Mouse (Mus musculus) induced T-regulatory cell, adult 2 months (primary cell): ENCODE measurements at regions not wholly inside any gene's neighbourhood (a gene's known extent, or its start where the extent isn't known, plus 50 kb on each side); places are given as distances from the start of the nearest gene placed in this dataset.
"Not testable (repeated sequence)": the region's sequence is repeated elsewhere in the genome, so short reads cannot be mapped to it uniquely, and the experiment has no call there.

ENCODE experiments used
- DNase-seq: peaks from one replicate; pipeline ENCODE4 v3.0.0-alpha.2; 2012; ENCODE audit warnings: low read depth

DNA sequence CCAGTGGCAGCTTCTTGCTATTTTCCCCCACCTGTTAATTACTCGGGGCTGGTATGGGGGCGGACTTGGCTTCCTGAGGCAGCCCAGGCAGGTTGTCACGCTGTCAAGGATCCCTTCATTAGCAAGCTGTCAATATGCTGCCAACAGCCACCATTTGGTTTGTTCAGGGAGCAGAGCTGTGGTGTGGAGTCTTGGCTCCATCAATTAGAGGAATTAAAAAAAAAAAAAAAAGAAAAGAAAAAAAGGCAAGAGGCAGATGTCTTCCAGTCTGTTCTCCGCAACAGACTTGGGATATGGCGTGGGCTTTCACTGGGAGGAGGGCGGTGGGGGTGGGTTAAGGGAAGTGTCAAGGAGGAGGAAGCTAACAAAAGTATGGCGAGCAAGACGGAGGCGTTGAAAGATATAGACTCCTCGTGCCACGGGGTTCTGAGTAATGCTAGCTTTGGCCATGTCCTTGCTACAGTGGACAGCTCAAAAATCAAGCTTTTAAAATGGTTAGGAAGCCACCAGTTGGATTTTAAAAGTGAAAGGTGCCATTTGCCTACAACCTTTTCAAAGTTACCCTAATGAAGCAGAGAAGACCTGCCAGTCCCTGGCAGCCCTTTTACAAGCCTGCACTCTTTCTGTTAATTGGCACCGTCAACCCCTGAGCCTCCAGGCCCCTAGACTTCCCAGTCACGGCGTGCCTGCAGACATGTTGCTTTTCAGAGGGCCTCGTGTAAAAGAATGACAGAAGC is 530.7 kb downstream of the Pdcd6ip start:
- no peak for DNase-seq

DNA sequence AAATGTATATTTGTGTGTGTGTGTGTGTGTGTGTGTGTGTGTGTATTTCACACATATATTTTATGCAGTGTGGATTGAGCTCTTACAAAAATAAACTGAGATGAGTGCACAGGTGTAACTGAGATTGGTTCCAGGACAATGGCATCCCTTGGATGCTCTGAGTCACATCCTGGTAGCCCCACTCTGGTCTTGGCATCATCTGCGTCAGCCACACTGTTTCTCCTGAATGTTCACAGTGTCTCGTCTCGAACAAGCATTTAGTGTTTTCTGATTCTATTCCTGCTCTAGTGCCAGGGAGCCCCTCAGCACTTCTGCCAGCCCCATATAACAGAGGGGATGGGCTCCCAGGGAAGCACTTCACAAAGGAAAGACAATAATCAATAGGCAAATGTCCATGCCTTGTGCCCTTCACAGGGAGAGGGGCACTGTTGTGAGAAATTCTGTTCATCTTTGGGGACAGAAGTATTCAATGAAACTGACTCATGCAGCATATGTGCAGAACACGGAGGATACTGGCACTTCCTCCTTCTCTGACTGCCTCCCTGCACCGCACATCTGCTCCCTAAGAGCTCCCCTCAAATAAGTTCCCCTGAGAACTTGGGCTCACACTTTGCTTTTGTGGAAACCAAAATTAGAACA is 536.2 kb downstream of the Pdcd6ip start:
- DNase-seq = no peak

DNA sequence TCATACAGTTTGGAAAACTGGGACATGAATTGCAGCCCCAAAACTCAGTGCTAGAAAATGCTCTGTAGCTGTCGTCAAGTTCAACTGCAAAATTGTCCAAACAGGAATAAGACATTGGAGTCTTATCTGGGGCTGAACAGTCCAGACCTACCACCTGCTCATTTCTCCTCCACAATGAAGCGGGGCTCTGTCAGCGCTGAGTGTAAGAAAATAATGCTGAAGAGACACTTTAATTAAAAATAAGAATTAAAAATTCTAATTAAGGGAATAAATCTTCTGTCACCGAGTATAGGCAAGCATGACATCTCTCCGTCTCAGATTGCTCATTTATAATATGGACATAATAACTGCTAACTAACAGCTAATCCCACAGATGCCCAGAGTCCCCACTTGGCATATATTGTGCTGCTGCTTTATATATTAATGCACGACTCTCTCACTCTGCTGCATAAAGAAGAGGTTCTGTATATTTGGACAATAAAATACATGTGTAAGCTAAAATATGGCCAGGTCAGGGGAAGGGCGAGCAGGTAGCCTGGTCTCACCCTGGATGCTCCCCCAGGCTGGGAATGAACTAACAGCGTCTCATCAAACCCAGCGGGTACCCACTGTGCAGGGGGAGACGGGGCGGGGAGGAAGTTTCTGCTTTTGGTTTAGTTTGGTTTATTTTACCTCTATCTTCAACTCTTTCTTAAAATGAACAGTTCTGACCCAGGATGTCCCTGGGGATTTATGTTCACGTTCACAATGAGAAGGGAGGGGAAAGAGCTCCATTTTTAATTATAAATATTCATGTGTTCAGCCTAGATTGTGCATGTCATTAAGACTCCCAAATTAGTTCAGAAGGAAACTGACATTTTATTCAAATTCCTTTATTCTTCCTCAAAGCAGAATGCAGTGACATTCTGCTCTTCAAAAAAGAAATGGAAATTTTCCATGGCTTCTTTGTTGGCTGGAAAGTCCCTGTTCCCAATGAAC is 544.9 kb downstream of the Pdcd6ip start:
- DNase-seq = no peak

DNA sequence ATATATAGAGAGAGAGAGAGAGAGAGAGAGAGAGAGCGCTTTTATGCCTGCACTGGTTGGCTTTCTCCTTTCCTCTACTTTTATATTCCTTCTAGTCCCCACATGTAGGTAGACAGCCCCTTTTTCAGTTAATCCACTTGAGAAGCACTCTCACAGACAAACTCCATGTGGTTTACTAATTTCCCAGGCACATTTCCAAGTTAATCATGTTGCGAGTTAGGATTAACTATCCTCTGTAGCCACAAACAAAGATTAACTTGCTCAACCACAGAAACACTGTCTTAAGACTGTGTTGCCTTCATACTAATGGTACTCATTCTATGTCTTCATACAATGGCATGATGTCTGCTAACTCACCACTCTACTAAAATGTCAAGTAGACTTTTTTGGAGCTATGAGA is 548.0 kb downstream of the Pdcd6ip start:
- no peak for DNase-seq

DNA sequence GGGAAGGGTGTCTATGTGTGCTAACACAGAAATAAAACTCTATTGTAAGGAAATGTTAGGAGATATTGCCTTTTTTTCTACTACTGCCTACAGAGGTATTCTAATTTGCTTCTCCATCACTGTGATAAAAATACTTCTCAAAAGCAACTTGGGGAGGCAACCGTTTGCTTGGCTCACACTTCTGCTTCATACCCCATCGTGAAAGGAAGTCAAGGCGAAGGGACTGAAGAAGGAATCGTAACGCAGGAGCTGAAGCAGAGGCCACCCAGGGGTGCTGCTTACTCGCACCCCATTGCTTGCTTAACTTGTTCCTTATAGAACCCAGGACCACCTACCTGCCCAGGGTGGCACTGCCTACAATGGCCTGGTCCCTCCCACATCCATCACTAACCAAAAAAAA is 550.0 kb downstream of the Pdcd6ip start:
- DNase-seq = no peak

DNA sequence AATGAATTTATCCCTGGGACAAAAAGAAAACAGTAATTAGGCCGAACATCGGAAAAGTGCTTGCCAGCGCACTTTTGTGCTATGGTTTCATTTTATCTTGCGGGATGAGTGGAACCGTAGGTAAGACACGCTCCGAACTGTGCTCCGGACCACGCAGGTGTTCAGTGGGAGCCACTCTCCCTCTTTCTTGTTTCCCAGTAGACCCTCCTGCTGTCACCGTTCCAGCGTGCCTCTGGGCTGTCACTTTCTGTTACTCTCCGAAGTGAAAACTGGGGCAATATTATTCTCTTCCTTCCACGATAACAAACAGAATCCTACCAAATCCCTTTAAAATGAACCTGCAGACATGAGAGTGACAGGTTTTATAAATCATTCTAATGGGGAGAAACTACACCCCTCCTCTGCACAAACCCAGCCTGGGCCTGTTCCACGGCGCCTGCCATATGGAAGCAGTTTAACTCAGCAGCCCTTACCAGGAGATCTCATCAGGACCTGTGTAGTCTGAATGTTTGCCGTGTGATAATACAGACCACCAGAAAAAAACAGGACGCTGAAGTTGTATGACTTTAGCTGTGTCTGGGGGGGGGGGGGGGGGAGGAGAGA is 550.5 kb downstream of the Pdcd6ip start:
- DNase-seq = no peak

DNA sequence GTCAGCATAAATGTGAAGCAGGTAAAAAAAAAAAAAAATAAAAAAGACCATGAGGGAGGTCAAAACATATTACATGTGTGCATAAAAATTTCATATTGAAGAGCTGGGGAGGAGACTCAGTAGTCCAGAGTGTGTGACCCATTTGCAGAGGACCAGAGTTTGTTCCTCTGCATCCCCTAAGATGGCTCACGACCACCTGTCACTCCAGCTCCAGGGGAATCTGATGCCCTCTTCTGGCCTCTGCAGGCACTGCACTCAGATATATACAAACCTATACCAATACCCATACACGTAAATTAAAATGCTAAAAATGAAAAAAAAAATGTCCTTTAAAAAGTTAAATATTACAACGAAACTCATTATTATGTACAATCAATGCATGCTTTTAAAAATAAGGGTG is 551.4 kb downstream of the Pdcd6ip start:
- no peak for DNase-seq

DNA sequence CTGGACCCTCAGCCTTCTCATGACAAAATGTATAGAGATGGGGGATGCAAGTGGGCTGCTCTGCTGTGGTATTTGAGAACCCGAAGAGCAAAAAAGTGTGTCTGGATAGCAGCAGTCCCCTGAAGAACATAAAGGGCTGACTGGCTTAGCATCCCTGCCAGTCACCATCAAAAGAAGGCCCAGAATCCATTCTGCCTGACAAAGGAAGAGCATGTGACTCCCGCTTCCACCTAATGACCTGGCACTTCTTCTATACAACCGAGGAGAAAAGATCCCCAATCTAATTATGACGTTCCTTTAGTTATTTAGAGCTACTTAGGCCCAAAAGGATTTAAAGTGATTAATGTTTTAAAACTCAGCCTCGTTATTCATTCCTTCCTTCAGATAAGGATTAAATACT is 559.0 kb downstream of the Pdcd6ip start:
- DNase-seq = no peak

DNA sequence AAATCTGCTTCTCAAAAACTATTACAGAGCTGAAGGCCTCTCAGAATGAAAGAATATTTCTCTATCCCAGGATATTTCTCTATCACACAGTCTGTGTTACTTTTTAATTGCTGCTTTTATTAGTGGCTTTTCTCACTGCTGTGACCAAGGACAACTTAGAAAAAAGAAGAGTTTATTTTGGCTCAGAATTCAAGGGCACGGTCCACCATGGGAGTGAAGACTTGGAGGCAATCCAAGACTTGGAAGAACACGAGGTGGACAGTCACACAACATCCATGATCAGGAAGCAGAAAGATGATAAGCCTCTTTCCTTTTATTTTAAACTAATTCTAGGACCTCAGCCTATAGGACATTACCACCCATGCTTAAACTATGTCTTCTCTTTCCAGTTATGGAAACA is 561.5 kb downstream of the Pdcd6ip start:
- no peak for DNase-seq

DNA sequence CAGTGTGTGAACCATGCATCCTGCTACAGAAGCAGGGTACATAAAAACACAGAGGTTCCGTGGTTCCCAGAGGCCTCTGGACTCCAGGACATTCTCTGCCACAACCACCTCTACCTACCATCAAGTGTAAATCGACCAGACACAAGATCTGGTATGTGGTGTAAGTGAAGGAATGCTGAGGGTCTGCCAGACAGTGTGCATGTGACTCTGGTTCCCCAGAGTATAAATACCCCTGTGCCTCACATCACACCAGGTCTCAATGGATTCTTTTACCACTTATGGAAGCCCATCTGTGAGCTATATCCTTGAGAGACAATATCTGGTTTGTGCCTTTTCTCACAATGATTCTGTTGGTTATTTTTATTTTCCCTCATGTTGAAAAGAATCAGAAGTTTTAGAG is 563.0 kb downstream of the Pdcd6ip start:
- no peak for DNase-seq

DNA sequence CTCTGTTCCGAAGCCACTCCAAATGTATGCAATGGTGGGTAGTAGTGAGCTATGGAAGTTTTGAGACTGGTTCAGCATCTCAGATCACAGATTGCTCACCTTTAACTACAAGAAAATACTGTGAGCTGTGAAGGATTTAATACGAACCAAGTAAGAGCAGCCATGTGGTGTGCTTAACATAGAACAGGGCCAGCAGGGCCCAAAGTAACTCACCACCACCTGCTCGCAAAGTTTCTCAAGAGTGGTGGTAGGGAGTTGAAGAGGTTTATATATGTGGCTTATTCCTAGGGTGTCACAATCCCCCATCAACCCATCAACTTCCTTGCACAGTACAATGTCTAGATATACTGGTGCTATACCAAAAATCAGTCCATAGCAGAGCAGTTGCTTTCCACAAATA is 573.4 kb downstream of the Pdcd6ip start:
- no peak for DNase-seq

DNA sequence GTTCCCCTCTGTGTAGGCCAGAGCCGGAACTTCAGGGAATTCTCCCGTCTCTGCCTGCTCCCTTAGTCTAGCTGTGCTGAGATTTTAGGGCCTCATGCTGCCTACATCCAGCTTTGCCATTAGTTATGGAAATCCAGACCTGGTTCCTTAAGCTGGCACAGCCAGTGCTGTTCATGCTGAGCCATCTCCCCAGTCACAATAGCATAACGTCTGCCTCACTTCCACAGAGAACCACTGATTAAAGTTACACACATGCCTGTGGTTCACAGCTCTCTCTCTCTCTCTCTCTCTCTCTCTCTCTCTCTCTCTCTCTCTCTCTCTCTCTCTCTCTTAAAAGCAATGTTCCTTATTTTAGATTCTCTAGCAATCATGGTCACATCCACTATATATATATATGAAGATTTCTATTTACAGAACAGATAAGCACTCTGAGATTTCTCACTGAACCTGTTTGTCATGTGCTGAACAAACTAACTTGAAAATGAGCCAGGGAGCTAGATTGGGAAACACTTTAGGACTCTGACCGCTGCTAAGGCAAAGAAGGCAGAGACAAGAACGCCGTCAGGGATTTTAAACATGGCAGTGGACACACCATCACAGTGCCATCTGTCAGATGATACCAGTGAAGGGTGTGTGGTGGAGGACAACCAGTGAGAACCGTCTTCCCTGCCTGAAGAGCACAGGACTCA is 584.9 kb downstream of the Pdcd6ip start:
- DNase-seq = no peak

DNA sequence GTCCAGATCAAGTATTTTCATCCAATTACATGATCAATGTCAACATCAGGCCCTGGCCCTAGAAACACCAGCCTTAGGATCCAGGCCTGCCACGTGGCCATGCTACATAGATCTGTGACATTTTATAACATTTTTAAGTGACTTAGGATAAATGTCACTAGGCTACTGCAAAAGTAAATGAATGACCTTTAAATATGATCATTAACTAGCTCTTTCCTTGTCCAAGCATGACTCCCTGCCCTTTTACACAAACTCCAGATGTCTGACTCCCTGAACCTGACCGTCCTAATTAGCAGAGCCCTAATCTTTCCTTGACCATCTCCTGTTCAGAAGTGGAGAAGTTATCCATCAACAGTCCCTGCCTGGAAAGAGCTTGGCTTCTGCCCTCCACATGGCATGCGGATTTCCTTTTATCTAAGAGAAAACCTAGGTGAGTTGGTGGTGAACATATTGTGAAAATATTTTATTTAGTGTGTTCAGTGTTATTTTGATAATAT is 585.8 kb downstream of the Pdcd6ip start:
- no peak for DNase-seq

DNA sequence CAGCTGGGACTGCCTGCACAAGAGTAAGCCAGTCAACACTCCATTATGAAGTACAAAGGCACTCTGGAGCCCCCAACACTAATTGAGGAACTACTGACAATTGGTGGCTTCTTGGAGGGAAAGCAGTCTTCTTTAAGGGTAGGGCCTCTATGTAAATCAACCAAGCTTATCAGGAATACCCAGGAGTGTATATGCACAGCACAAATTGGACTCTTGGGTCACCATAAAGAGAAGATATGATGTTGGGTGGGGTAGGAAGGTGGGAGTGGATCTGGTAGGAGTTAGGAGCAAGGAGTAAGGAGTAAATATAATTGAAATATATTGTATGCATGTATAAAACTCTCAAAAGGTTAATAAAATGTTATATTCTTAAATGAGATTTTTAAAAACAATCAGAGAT is 587.7 kb downstream of the Pdcd6ip start:
- no peak for DNase-seq

DNA sequence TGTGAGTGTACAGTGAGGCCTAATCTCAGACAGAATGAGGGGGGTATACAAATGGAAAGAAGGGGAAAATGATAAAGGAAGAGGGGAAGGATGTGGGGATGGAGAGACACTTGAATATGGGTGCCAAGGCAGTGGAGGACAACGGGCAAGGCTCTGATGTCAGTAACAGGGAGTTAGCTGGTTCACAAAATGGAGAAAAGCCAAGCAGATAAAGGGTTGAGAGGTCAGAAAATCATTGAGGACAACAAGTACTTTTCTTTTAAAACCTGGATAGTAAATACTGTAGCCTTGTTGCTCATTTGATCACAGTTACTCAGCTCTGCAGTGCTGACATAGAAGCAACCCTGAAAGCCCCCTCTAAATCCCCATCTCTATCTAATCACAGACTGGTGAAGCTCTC is 588.3 kb downstream of the Pdcd6ip start:
- no peak for DNase-seq

DNA sequence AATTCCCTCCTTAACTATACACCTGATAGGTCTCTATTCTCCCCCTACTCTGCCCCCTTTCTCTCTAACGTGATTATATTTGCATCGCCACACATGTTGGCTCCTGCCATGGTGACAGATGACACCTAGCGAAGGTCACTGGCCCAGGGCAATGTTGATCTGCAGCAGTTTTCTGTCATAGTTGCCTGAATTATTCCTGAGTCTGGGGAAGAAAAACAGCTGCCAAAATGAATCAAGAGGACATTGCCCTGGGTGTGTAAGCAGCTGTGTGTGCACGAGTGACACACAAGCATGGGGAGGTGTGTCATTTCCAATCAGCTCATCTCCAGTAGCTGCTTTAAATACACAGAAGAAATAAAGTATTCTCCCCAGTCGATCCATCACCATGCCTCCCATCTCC is 592.5 kb downstream of the Pdcd6ip start:
- DNase-seq = no peak

DNA sequence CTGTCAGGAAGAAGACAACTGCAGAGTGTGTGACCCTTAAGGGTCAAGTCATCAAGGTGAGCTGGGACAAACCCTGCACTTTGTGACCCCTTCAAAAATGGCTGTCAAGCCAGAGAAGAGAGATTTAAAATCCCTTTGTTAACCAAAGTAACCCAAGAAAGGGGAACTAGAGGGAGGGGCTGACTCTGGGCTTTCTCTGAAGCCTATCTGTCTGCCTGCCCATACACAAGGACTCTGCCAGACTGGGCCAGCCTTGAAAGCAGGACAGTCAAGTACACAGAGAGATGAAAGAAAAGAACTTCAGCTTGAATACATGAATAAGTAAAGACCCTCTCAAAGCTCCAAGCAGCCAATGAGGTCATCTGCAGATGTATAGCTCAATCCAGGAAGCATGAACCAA is 595.3 kb downstream of the Pdcd6ip start:
- DNase-seq = no peak

DNA sequence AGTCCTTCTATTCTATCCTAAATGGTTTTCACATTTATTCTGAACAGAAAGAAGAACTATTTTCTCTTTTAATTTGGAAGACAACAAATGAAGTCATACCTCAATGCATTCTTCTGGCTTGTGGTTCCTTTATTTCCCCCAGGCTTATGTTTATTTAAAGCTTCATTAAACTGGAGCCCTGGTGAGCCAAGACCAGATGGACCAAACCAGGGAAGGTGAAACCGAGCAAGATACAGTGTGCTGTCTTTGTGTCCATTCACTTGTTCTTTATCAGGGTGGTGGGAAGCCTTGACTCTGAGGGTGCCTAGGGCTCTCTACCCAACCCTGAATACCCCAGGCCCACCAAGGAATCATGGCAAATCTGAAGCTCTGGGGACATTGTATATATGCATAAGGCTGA is 606.3 kb downstream of the Pdcd6ip start:
- DNase-seq = no peak

DNA sequence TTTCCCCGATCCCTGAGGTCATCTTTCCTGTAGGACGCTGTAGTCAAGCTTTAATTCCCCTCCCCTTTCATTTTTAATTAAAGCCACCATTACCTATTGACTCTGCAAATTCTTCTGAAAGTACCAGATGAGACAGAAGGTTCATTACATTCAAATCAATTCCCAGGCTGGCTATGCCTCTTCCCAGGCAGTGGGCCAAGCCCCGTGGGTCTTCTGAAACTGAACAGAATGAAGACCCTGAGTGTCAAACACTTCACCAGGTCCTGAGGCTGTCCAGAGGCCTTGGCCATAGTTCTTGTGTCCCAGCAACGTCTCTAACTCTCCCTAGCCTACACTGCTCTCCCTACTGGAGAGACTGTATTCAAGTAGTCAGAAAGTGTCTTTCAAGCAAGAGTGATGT is 607.4 kb downstream of the Pdcd6ip start:
- DNase-seq = no peak

DNA sequence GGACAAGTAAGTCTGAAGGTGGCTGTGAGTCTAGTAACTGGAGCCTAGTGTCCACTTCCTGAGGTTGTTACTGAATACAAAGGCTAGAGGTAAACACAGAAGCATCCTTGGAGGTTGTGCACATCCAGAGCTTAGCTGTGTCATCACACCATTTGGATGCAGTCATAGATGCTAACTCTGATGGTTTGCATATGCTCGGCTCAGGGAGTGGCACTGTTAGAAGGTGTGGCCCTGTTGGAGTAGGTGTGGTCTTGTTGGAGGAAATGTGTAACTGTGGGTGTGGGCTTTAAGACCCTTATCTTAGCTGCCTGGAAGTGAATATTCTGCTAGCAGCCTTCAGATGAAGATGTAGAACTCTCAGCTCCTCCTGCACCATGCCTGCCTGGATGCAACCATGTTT is 612.6 kb downstream of the Pdcd6ip start:
- DNase-seq = not testable (repeated sequence)

DNA sequence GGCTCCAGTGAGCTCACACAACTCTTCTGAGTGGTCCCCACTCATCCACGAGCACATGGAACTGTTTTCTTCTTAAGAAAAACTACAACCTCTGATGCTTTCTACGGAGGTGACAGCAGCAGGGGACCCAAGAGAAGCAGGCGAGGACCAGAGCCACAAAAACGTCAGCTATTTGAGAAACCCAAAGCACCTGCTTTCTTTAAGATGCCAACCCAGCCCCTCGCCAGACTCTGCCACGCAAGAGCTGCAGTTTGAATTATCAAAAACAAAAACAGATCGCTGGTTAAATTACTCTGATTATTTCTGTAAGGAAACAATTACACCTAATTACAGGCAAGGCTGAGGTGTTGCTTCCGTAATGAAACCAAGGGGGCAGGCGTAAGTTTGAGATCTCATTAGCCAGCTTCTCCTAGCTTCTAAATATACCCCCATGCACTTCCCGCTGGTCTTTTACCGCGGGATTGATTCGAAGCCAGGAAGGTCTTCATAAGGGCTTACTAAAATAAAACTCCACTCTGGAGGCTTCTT is 614.1 kb downstream of the Pdcd6ip start:
- no peak for DNase-seq
